Mouse (Mus musculus) layer of hippocampus, adult 18-20 months (tissue): Measurements from ENCODE around the gene Clba1. TPM values are rescaled to one million over a fixed set of nuclear protein-coding genes. Genes with fewer than 3 reads are reported as not detected.
A peak's percentile ranks its signal among the peaks of the same experiment; 100 is the strongest.

Experiments
- DNase-seq, 2 experiments: peaks; one replicate each; pipeline ENCODE4 v3.0.0; 2022; ENCODE audit warnings: low spot score in 2 of 2
- long read RNA-seq: library from polyadenylated mRNA; stranded (forward); transcript quantifications from one replicate; pipeline ENCODE4 v2.0.0, GENCODE M21; 2021
- total RNA-seq, 2 experiments: library from RNA; stranded (reverse); gene quantifications; 2 replicates each; pipeline ENCODE4 v1.2.3; 2021

Gene Clba1
- 10 to 100 TPM; 11.4 to 14.2 TPM for total RNA-seq
- long read RNA-seq, transcript Clba1-201 (5 exons, 1,960 nt) = major isoform, 34 of 34 reads
- long read RNA-seq, partial matches to known transcripts = 0 of 34 reads
- long read RNA-seq, other reads (novel, unspliced or antisense) = 0 of 34 reads

DNA sequence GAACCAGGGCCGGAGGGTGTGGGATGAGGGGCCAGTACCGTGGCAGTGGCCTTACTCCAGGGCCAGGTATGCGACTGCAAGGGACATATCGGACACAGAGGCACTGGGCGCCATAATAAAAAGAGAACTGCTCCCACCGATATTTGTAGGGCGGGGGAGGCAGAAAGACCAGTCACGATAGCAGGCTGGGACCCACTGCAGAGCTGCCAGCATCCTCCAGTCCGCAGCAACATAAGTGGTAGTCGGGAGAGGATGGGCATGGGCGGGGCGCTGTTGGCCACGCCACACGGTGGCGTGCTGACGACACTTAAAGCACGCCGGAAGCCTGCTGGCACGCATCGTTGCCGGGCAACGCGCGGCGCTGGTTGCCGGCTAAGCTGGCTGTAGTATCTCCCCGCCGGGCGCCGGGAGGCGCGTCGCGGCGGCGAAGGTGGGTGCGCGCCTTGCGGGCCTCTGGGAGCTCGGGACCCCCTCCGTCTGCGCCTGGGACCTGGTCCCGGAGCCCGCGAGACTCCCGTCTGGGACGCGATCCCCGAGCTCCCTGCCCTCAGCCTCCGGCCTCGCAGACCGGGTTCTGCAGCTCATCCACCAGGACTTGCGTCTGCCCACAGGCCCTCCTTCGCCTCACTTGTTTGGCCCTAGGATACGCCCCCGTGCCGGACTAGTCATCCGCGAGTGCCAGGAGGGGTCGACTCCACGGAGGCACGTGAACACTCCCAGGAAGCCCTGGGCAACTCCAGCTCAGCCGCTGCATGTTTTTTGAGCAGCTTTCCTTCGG lies at the start of gene Clba1:
Clba1 (plus strand) TSS at position 351 of the 778 bp plus-strand sequence.
- DNase-seq = peak; percentile 93 to 96

DNA sequence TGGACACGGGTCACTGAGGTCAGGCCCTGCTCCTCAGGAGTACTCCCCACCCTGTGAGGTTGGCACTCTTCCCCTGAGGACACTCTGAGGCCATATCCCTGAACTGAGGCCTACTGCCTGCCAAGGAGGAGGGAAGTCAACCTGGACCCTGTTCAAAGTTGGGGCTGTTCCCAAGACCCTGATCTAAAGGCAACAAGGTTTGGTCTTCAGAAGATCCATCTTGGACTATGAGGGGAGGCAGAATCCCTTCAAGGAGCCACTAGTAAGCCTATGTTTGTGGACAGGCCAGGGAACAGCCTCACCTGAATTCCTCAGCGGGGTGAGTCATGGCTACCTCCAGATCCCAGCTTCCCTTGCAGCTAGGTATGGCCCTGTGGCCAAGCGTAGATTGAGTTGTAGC lies 49.3 kb upstream of the Clba1 start:
- no peak for DNase-seq

DNA sequence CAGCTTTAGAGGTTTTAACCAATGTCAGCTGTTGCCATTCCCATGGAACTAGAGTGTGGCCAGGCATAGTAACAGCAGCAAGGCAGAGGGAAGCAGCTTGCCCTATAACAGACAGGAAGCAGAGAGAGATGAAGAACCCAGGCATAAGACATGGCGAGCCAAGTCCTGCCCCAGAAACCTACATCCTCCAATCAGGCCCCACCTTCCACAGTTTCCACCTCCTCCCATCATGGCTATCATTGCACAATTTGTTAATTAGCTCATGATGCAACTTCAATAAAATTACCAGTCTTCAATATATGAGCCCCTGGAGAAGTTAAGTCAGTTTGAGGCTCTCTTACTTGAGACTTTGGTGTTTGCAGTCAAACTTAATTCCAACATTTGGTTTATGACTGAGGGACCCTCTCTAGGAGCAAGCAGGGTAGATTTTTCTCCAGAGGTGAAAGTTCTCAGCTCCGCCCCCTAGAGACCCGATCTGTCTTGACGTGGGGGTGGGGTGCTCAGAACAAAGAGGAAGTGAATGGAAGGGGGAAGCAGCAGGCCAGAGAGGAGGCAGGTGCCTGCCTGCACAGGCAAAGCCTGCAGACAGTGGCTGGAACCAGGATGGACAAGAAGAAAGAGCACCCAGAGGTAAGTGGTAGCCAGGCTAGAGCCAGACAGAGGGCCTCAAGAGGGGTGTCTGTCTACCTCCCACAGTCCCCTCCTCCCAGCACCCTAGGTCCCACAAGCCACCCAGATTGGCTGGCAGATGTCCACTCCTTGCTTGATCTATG lies 48.4 kb upstream of the Clba1 start, which contains the start of gene Pld4:
Pld4 (plus strand) TSS at position 502 of the 773 bp plus-strand sequence.
- DNase-seq = no peak

DNA sequence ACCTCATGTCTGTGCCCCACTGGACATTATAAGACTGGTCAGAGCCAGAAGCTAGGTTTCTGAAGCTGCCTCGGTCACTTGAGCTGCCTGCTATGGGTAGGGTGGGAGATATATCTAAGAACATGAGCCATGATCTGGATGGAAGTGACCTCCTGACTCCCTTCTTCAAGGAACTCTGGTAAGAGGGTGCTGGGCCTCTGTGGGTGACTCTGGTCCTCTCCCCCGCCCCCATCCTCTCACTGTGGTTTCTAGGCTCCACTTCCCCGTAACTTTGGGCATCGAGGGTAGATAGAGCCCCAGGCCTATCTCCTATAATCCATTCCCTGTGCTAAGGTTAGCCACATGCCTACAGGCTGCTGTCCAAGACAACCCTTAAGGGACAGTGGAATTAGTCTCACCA lies 47.3 kb upstream of the Clba1 start:
- no peak for DNase-seq

DNA sequence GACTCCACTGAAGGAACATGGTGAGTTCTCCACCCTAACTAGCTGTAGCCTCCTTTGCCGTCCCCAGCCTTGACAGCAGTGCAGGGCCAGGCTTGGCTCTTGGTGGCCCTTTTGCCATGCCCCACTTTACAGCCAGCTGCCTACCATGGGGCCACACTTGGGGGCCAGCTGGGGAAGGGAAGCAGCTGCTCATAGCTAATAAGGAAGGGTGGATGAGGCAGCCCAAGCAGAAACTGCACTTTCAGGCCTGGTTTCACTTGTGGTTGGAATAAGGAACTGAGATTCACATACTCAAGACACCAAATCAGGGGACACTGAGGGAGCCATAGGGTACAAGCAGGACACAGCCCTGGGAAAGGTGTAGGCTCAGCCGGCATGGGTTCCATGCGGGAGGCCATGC lies 46.7 kb upstream of the Clba1 start:
- DNase-seq = no peak

DNA sequence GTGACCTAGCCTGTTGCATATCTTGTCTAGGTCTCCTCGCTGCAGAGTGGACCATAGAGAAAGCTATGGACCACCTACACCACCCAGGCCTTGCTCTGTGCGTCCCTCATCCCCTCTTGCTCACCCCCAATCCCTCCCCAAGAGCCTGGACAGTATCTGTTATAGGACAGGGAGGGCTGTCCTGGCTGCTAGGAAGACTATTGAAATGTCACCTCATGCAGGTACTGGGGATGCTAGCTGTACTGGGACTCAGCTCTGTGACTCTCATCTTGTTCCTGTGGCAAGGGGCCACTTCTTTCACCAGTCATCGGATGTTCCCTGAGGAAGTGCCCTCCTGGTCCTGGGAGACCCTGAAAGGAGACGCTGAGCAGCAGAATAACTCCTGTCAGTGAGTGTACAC lies 45.6 kb upstream of the Clba1 start:
- DNase-seq = no peak

DNA sequence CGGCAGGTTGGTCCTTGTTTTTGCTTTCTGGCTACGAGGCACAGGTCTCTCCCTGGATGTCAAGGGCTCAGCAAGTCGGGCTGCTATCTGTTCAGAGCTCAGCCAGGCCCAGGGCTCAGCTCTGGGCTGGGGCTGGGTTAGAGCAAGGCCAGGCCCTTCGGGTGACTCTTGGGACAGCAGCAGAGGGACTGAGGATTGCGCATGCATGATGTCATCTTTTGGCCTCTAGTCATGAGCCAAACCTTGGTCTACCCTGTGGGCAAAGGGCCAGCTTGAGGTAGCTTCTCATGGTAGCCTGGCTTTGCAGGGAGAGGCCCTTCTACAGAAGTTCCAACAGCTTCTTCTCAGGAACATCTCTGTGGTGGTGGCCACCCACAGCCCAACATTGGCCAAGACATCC lies 44.6 kb upstream of the Clba1 start:
- DNase-seq = no peak

DNA sequence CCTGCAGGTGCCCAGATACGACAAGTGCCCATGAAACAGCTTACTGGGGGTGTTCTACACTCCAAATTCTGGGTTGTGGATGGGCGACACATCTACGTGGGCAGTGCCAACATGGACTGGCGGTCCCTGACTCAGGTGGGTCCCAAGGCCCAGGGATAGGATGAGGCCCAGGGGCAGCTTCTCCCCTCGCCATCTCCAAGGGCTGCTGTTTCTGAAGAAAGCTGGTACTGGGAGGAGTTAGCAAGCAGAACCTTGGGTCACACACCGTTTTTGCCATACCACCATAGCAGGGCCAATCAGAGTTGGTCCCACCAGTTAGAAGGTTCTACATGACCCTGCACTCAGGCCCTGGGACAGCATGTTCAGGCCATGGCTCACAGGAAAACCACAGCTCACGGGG lies 43.7 kb upstream of the Clba1 start:
- no peak for DNase-seq

DNA sequence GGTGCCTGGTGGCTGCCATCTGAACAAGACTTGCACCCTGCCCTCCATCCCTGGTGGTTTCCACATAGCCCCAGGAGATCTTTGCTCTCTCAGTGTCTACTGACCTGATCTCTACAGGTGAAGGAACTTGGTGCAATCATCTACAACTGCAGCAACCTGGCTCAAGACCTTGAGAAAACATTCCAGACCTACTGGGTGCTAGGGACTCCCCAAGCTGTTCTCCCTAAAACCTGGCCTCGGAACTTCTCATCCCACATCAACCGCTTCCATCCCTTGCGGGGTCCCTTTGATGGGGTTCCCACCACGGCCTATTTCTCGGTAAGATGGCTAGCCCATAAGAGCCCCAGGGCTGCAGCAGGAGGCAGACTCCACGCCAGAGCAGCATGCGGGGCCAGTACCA lies 42.2 kb upstream of the Clba1 start:
- no peak for DNase-seq

DNA sequence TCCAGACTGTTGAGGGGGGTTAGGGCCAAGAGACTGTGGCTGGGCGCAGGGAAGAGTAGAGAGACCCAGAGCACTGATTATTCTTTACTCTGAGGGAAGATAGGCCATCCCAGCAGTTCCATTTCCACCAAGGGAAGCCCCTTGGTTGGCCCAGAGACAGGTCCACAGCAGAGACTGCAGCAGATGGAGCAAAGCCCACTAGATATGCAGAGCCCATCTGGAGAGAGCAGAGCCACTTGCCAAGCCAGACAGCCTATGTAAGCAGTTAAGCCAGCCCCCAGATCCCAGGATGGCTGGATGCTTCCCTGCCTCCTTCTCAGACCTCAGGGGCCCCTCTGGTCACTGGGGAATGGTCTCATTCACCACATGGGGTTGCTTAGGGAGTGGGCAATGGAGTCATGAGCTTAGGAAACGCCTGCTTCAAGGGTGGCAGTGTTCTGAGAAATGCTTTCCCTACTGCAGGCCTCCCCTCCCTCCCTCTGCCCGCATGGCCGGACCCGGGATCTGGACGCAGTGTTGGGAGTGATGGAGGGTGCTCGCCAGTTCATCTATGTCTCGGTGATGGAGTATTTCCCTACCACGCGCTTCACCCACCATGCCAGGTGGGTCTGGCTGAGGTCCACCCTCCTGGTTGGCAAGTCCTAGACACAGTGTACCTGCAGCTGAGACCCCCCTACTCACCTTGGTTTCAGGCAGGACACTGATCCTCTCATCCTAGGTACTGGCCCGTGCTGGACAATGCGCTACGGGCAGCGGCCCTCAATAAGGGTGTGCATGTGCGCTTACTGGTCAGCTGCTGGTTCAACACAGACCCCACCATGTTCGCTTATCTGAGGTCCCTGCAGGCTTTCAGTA lies 41.5 kb upstream of the Clba1 start:
- peak in 1 of 2 experiments; percentile 44 for DNase-seq

DNA sequence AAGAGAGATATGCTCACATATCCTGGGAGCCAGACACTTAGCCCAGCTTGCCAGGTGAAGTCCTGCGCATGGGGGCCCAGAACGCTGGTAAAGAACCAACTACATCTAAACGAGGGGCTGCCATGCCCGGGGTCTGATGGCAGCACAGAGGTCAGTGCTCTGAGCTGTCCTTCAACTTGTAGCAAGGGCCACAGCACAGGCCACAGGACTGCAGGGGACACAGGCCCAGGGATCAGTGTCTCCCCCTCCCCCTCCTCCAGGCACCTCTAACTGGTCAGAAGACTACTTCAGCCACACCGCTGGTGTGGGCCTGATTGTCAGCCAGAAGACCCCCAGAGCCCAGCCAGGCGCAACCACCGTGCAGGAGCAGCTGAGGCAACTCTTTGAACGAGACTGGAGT lies 40.6 kb upstream of the Clba1 start:
- no peak for DNase-seq

DNA sequence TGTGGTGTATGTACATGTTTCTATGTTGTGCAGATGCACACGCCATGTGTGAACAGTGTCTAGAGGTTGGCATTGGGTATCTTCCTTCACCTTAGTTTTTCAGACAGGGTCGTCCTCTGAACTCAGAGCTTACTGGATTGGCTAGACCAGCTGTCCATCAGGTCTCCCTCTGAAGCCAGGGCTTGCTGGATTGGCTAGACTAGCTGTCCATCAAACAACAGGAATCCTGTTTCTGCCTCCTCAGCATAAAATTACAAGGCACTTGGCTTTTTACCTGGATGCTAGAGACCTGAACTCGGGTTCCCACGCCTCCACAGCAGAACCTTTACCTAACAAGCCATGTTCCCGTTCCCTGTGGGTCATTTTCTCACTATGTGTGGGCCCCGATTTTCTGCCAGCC lies 39.7 kb upstream of the Clba1 start:
- no peak for DNase-seq

DNA sequence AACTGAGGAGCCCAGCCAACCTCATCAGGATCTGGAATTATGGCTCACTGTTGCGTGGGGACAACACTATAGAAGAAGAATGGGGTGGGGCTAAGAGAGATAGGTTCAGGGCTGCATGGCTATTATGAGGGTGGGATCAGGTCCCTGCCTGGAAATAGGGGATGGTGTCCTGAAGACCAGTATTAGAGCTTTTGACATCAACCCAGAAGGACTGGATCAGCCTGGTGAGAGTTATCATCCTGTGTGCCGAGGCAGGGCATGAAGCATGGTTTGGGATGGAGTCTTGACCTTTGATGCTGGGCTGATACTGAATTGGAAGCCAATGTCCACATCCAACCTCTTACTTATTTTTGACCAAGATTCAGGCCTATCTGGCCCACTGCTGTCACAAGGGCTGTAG lies 39.0 kb upstream of the Clba1 start:
- DNase-seq = no peak

DNA sequence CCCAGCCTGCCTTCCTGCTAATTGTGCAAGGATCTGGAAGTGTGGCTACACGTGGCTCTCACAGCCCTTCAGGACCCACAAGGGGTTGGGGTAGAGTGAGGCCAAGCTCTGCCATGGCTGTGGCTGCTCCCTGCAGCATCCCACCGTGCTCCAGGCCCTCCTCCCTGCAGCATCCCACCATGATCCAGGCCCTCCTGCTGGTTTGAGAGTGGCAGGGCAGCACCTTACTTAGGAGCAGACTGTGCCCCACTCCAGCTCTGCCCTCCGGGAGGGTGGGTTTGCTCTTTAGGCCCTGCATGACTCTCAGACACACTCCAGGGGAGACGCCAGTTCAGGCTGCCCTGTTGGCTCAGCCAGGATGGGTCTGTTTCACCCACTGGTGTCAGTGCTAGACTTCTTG lies 38.3 kb upstream of the Clba1 start:
- no peak for DNase-seq

DNA sequence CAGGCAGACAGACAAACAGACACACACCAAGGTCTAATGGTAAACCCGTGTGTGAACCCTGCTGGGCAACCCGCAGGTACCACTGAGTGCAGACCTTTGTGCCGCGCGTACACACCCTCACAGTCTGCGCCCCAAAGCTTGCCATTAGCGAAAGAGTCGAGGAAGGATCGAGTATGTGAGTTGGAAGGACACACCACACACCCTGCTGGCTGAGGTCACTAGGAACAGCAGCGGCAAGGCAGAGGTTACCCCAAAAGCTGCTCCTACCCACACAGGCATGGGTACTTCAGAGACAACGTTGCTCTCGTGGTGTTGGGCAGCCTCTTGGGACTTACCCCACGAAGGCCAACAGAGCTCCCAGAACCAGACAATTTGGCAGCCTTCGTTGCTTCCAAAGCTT lies 36.4 kb upstream of the Clba1 start:
- no peak for DNase-seq

DNA sequence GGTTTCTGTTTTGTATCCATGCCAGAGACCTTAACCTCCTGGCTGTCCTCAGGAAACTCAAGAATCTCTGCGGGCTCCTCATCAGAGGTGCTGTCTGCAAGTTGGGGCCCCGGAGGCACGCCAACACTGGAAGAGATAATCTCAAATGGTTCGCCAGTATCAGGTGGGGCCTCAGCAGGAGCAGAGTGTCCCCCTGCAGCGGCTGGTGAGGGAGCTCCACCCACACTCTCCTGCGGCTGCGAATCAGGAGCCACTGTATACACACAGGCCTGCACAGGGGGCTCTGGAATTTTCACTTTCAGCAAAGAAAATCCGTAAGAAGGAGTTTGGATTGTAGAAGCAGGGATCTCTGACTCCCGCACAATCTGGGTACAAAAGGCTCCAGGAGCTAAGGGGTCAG lies 35.4 kb upstream of the Clba1 start:
- no peak for DNase-seq

DNA sequence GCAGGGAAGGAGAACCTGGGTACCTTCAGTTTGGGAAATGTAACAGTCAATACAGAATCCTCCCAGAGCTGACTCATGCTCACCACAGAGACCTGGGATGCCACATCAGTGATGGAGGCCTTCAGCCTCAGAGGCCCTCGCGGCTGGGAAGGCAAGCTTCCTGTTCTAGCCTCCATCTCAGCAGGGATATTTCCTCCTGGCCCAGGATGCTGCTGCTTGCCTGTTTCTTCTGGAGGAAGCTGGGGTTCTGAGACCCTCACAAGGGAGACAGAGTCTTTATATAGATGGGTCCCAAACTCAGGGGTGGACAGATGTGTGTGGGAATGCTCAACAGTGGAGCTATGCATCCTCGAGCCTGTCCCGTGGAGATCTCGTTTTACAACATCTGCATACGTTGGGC lies 34.7 kb upstream of the Clba1 start:
- no peak for DNase-seq

DNA sequence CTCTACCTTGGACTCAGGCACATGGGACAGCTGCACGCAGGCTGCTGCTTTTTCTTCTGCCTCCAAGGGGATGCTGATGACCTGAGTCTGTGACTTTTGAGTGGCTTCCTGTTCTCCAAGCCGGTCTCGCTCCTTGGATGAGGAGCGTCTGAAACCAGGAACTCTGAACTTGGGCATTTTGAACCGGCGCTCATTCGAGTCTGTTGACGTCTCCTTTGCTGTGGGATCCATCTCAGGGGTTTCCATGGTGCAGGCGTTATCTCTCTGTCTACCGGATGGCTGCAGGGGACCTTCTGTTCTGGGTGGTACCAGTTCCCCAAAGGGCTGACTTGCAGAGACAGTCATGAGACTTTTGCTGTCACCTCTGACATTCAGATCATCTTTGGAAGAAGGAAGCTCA lies 34.3 kb upstream of the Clba1 start:
- DNase-seq = no peak

DNA sequence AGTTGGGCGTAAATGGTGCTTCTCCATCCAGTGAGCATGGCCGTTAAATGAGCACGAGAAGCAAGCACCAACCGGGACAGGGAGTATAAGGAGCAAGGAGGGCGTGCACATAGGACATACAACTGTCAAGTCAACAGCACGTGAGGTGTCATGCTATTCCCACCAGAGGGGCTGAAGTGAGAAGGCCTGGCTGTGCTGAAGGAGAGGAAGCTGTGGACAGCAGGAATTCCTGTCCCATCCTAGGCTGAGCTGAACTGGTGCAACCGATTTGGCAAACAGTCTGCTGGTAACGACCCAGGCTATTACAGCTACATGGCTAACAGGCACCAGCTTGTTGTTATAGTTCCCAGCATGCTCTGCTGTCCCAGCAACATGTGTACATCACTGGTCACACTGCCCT lies 17.7 kb upstream of the Clba1 start:
- DNase-seq = no peak

DNA sequence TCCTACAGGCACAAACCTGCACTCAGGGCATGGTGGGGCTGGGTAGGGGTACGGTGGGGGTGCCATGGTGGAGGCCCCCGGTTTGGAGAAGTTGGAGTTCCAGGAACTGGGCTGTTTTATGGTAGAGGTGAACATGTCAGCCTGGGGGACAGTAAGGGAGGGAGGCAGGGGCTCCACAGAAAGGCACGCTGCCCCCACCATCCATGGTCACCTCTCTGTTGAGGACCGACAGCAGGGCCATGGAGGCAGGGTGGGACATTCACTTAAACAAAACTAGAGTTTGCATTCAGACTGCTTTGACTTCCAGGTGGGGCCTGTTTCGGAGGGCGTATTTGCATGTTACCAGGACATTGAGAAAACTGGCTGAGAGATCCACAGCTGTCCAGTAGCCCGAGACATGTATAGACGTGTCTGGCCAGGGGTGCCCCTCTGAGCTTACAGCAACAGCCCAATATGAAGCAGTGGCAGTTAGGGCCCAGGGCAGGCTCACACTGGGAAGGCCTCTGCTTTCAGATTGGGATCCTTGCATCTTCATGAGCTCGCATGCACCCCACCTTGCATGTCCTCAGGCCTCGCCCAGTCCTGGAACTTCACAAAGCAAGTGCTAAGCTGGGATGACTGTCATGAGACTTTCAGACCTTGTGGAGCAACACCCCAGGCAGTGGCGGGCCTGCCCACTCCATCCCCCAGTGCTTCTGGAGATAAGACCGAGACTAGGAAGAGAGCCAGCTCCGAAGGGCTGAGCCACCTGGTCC lies 15.0 kb upstream of the Clba1 start:
- DNase-seq = no peak

DNA sequence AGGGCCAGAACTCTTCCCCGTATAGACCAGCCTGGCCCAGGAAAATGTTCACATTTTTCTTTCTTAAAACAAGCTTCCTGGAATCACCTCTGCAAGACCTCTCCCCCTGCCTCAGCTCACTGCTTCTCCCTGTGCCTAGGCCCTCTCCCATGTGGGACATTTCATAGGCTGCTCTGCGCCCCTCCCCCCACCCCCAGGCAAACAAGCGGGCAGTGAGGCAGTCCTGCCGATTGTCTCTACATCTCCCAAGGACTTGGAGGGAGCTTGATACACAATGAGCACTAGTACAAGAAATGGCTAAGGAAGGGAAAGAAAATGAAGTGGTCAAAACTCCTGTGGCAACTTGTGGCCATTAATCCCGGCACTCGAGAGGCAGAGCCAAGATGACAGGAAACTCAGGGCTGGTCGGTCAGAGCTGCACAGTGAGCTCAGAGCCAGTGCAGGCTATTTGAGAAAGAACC lies 14.4 kb upstream of the Clba1 start:
- no peak for DNase-seq
